Mouse (Mus musculus): ENCODE measurements around the gene Tbc1d4.
A peak's percentile ranks its signal among the peaks of the same experiment; 100 is the strongest.

DNA sequence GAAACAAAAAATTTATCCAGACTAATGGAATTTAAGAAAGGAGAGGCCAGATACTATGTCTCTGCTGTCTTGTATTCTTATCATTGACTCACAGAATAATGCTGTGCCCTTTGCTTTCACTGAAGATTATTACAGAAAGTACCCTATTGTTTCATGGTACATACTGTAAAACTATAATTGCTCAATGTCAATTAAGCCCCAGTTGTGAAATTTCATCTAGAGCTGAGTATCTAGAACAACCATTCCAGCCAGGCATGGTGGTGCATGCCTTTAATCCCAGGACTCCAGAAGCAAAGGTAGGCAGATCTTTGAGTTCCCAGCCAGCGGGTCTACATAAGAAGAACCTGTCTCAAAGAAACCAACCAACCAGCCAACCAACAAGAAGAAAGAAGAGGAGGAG, 34.5 kb downstream of the Tbc1d4 start:
- TF ChIP-seq CTCF (IDR thresholded peaks at IDR 0.05) (no peak), EP300 (IDR thresholded peaks at IDR 0.05) (0 out of 2 replicates have a peak, but pooled peaks have one; percentile 8)

Data from lung, postnatal 0 days (tissue).